Mouse (Mus musculus) MN1 (cell line): ENCODE results near the gene Apof.

Experiments used
- DNase-seq: peaks from one replicate; pipeline ENCODE4 v3.0.0-alpha.2; 2016; ENCODE audit warnings: low spot score

Gene Apof

GRCm38 (mm10) chr10:128298243-128298642 lies 29.8 kb downstream of the Apof start:
- peak; percentile 59 for DNase-seq

- peak; percentile 65 for DNase-seq
Measured at GRCm38 (mm10) chr10:128298702-128299171, 30.3 kb downstream of the Apof start, which contains the start of gene Il23a. Gene Il23a, minus strand, starts transcription at chr10:128298752.

GRCm38 (mm10) chr10:128302357-128302756 lies 33.9 kb downstream of the Apof start:
- peak; percentile 41 for DNase-seq

GRCm38 (mm10) chr10:128302785-128303125 lies 34.3 kb downstream of the Apof start:
- DNase-seq = no peak

DNA sequence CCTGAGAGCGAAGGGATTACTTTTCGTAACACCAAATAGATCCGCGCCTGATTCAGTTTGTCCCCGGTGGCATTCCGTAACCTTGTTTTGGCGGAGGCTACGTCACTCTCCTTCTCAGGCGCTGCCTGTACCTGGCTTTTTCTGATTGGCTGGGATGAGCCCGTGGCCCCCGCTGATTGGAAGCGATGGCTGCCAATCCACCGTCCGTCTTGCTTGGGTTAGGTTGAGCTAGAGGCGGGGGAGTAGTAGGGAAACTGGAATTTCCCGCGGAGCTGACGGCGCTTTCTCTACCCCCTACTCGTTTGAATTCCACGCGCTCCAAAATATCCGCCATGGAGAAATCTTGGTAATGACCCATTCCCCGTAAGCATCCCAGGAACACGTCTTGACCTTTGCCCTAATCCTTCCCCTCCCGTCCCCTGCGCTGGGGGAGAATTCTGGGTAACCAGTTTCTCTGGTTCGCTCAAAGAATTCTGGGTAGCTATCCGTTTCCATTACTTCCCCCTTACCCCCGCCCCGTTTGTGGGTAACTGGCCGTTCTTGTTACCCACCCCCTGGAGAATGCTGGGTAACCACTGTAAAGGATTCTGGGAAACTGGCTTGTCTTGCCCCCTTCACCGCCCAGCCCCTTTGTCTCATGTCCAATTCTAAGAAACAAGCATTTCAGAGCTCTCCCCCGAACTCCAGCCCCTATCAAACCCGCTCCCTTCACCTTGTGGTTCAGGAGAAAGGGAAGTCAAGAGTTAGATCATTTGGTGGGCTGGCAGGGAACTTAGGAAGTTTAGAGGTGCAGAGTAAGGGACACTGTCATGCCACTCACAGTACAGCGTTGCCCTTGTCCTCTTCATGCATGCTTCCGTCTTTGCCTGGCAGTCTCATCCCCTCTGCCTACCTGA lies 34.9 kb downstream of the Apof start, which contains the start of gene Pan2:
Gene Pan2, plus strand, starts transcription at position 210 of the 896 bp plus-strand sequence.
- peak; percentile 100 for DNase-seq

DNA sequence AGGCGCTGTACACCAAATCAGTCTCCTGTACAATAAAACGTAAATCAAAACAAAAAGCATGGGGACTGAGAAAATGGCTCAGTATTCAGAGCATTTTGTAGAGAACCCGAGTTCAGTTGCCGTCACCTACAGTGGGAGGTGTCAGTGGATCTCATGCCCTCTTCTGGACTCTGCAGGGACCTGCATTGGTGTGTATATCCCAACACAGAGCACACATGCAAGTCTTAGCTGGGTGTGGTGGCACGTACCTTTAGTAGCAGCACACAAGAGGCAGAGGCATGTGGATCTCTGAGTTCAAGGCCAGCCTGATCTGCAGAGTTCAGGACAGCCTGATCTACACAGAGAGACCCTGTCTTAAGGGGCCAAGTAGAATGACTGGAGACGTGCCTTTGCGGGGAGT lies 41.2 kb downstream of the Apof start:
- no peak for DNase-seq

DNA sequence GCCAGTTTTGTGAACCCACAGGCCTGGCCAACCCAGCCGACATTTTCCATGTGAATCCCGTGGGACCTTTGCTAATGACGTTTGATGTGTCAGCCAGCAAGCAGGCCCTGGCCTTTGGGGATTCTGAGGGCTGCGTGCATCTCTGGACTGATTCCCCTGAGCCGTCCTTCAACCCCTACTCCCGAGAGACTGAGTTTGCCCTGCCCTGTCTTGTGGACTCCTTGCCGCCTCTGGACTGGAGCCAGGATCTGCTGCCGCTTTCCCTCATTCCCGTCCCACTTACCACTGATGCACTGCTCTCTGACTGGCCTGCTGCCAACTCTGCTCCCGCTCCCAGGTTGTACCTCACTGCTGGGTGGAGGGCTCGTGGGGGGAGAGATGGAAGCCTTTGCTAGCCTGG lies 41.7 kb downstream of the Apof start:
- DNase-seq = peak; percentile 99

DNA sequence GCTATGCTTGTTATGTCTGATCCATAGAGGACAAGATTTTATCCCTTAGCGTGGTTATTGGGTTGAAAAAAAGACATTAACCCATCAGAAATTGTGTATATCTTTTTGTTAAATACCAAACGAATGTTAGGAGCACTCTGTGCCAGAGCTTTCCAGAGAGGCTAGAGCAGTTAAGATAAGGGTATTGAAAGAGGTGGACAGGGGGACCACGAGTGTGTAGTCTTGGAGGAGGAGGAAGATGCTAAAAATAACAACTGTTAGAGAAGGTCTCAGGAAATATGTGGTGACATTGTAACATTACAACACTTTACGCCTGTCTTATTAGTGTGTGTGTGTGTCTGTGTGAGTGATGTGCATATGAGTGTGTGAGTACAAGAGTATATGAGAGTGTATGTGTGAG lies 42.4 kb downstream of the Apof start:
- DNase-seq = no peak

DNA sequence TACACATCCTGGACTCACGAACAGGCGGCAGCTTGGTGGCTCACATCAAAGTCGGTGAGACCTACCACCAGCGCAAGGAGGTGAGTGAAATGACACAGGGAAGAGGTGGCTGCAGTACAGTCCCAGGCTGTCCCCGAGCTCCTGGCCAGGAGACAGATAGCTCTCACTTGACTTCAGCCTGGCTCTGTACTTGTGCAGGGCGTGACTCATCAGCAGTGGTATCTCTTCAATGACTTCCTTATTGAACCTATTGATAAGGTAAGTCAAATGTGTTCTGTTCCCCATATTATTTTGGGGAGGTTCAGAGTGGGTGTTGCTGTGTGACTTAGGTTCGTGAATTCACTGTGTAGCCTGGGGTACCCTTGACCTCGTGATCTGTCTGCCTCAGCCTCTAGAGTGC lies 47.1 kb downstream of the Apof start:
- DNase-seq = no peak
